Mouse (Mus musculus): ENCODE measurements at regions not wholly inside any gene's neighbourhood (a gene's known extent, or its start where the extent isn't known, plus 50 kb on each side); places are given as distances from the start of the nearest gene placed in this dataset.
"Not testable (repeated sequence)": the region's sequence is repeated elsewhere in the genome, so short reads cannot be mapped to it uniquely, and the experiment has no call there.

DNA sequence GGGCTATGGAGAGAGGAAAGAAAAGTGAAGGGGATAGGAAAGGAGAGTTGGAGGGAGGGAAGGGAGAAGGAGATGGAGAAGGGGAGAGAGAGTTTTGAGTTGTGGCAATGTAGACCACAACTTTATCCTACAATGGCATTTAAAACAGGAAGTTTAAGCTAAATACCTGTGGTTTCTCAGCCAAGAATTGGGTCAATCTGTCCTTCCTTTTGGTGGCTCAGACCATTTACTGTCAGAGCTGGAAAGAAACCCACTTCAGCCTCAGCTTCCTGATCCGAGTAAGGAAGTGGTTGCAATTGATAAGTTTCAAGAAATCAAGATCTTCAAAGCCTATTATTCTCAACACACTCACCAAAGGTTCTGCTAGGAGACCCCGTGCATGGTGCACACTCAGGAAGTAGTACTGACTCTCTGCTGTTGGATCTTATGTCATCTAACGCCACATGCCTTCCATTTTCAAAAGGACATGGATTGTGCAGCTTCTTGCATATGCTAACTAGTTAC is 158.9 kb downstream of the Trib2 start:
- in situ Hi-C loops (cut with MboI, MseI): no loop called here

DNA sequence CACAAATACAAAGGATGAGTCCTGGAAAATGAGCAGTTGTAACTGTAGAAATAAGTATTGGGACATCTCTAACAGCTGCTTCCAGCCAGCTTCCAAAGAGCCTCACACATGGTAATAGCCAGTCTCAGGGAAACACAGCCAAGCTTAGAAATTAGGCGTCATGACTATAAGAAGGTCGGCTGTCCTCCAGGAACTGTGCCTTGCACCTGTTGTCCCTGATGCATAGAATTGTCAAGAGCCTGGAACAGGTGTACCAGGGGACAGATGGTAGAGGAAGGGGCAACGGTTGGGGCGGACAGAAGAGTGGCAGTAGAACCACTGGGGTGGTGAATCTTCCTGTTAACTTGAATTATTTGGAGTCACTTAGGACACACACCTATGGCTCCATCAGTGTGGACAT is 162.1 kb downstream of the Trib2 start:
- in situ Hi-C loops (cut with MboI, MseI): no loop called here

DNA sequence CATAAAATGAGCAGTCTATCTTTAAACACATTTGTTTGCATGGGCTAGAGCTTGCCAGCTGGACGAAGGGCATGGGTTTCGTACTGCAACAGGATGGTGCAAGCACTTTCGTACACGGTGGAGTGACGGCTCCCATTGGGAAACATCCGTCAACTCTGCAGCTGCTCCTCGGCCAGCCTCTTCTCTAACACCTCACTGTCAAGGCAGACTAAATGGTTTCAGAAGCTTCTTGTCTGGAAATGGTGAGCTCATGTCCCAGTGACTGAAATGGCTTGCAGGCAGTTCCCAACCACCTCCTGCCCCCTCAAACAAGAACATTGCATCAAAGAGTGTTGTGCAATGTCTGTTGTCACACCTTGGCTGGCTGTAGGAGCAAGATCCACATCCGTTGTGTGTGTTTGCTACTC is 163.4 kb downstream of the Trib2 start:
- in situ Hi-C loops (cut with MboI, MseI): no loop called here

DNA sequence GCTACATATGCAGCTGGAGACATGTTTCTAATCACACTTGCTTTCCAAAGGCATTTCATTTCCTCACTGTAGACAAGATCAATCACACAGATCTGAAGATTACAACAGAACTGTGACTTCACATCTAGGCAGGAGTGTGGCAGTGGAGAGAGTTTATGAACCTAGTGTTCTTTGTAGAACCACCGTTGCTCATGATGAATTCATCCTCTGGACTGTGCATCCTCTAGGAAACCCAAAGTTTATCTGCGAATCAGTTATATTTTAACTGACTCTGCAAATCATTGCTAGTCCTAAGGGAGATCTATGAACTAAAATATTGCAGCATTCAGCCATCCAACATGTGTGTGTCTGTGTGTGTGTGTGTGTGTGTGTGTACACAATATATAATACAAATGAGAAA is 165.4 kb downstream of the Trib2 start:
- in situ Hi-C loops (cut with MboI, MseI): no loop called here

DNA sequence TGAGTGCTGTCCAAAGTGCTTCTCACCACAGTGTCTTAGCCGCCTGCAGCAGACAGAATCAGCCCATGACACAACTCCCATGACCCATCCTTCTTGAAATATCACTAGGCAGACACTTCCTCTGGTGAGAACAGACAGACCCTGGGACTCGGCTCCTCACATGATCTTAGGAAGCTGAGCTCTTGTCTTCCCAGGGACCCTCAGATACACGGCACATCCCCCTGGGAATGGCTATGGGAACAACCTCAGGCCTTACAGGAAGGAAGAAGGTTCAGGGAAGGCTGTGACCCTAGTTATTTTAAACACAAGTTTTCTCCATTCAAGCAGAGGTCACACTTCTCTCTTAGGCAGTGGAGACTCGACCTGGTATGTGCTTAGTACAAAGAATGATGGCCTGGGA is 166.8 kb downstream of the Trib2 start:
- in situ Hi-C loops (cut with MboI, MseI): no loop called here

DNA sequence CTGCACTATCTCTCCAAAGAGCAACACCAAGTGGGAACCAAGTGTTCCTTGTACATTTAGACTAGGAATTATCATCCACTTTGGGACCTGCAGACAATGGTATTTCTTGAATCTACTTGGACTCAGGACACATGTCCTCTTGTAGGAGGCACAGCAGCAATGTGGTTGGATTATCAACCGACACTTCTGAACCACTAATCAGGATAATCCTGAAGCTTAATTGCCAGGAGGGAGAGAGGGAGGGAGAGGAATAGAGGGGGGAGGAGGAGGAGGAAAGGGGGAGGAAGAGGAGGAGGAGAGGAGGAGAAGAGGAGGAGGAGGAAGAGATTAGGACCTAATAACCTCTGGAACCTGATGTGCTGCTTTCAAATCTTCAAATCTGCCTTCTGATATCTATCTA is 167.5 kb downstream of the Trib2 start:
- in situ Hi-C loops (cut with MboI, MseI): no loop called here

DNA sequence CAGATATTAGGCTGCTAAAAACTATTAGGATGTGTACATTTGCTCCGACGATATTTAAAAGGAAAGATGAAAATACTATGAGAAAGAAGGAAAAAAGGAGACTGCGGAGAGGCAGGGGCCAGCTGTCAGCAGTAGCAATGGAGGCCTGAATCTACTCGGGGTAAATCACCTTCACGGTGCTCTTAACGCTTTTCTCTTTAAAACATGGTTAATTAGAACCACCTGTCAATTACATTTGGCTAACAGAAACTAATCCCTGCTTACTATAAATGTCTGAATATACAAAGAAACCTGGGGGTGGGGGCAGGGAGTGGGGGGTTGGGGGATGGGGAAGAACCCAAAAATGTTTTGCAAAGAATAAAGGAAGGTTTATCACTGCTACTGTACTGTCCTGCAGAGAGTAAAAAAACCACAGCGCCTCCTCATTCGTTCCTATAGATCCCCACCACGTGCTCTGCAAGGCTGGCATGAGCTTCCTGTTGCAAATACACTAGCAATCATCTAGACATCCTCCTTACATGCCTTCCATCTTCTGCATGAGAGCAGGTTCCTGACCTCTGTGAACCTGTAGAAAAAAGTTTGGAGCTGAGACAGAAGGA is 172.5 kb downstream of the Trib2 start:
- in situ Hi-C loops (cut with MboI, MseI): no loop called here

DNA sequence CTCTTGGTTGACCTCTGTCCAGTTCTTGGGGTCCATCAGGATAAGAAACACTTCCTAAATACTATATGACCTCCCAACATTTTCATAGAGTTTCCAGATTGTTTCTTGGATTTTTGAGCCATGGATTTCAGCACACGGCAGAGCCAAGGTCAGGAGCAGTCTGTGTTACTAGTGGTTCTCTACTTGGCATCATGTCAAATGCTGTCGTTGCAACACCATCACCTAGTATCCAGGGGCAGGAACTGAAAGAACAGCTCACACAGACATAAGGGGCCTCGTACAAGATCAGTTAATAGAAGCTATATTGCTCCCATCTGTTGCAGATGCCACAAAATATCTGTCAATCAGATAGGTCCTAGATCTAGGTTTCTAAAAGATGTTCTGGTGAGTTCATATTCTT is 173.1 kb downstream of the Trib2 start:
- in situ Hi-C loops (cut with MboI, MseI): no loop called here

DNA sequence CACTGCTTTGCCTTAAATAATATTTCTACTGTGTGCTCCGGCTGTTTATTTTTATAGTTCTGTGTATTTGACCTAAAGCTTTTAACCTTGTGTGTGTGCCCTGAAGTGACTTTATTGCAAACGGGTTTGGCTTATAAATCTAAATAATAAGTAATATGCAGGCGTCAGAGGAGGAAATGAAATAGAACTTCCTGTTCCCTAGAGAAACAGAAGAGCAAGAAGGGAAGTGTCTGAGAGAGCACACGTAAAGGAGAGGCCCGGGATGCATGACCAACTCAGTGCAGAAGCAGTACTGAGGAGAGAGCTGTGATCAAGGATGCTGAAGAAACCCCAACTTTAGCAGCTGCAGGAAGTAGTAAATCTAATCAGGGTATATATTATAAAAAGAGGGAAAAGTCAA is 176.4 kb downstream of the Trib2 start:
- in situ Hi-C loops (cut with MboI, MseI): no loop called here

DNA sequence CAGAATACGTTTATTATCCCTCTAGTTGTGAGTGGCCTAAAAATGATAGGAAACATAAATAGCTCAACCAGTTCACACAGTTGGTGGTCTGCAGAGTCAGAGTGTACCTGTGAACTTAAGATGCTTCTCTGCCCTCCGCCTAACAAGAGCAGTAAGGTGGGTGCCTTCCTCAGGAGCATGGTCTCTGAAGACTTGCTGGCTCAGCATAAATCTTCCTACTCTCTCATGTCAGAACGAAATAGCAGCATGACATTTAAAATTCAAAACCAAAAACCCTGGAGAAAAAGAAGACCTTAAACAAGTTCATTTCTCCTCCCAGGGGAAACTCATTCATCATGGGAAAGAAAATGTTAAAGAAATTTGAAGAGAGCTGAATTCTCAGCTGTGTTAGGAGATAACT is 186.8 kb downstream of the Trib2 start:
- in situ Hi-C loops (cut with MboI, MseI): loop anchor here in 1 of 2 experiments (10.0 kb wide), 1 partner anchor 1795 kb away; no protein-coding TSS in a partner anchor

DNA sequence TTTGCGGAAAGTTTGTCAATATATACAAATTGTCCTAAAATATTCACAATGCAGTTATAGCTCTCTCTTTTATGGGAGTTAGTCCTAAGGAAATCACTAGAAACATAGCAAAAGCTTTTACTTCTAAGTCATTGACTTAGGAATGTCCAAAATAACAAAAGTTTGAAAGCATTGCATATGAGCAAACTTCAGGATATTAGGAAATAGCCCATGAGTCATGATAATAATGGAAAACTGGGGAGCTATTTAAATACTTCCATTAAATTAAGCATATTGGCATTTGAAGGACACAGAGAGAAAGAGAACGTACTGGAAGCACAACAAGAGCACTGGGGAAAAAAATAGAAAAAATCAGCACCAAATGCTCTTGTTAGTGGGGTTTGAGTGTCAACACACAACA is 197.2 kb downstream of the Trib2 start:
- in situ Hi-C loops (cut with MboI, MseI): no loop called here

DNA sequence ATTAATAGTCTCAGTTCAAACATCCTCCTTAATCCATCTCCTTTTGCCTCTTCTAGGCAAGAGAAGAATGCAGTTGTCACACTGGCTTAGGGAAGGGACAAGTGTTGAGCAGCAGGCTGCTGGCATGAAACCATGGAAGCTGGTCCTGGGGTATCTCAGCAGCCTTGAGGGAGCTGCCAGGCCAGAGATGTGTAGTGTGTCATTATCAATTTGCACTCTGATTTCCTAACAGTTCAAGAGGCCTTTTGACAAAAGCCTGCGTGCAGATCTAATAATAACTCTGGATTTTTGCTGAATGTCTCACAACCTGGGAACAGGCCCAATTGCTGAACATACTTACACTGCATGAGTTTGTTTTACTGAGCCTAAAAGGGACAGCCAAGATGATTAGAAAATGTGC is 199.4 kb downstream of the Trib2 start:
- in situ Hi-C loops (cut with MboI, MseI): no loop called here

DNA sequence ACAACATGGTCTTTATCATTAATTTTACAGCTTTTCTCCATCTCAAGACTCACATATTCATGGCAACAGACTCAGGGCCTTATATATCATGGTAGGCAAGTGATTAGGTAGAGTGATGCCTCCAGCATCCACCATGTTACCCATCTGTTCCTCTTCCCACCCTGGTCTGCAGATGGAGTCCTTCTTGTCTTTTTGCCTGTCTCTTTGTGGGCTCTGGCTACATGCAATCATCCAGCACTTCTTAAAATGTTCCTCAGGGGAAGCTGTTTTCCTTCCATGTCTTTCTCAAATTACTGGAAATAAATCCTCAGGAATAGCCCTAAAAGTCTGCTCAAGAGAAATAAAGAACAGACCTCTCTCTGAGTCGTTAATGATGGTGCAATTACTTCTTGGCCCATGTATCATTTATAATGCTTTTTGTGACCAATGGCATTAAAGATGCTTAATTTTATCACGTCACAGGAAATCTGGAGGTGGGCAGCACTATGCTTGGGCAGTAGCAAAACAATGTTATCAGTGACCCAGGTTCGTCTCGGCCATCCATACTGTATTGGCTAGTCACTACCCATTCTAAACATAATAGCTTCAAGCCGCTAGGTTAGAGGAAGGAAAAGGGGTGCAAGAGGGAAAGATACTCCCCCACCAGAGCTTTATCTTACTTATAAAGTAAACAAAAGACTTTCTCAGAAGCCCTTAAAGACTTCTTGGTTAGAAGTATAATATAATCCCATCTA is 204.7 kb downstream of the Trib2 start:
- in situ Hi-C loops (cut with MboI, MseI): no loop called here

DNA sequence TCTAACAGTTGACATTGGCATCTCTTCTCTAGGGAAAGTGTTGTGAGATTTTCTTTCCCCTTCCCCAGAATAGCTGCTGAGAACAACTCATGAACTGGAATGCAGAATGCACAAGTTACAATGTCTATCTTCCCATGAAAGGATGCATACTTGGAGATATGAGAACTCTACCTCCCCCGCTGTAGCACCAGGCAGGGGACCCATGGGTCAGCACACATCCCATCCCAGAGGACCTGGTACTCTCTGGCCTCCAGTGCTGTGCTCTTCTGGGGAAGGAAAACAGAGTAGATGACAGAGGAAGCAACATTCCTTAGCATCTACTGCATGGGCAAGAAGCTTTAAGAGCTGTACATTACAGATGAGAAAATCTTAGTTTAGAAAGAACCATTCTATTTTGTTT is 209.6 kb downstream of the Trib2 start:
- in situ Hi-C loops (cut with MboI, MseI): no loop called here

DNA sequence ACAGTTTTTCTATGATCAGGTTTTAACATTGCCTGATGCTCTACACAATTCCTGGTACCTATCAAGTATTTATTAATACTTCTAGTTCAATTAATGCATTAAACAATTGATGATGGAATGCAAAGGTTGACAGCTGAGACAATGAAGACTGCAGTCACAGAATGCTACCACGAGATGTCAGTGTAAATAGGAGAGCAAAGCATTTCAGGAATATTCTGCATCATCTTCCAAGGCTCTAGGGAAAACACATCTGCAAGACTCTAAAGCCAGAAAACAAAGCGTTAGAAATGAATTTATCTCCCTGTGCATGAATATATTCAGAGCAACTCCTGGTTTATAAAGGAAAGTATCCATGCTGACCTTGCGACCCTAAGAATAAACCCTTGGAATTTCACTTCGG is 210.6 kb downstream of the Trib2 start:
- in situ Hi-C loops (cut with MboI, MseI): no loop called here

DNA sequence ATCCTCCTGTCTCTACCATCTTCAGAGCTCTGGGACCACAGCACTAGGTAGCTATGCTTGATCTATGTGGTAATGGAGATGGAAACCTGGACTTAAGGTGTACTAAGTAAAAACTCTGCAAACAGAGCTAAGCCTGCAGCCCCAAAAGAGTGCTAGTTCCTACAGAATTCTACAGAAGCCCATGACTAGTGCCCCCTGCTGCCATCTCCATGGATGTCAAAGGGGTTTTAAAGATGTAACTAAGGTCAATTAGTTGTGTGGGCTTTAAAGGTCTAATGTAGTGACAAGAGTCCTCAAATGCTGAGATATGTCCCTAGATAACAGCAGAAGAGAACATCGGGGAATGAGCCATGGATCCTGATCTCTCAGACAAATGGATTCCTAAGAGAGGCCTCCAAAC is 212.1 kb downstream of the Trib2 start:
- in situ Hi-C loops (cut with MboI, MseI): no loop called here

DNA sequence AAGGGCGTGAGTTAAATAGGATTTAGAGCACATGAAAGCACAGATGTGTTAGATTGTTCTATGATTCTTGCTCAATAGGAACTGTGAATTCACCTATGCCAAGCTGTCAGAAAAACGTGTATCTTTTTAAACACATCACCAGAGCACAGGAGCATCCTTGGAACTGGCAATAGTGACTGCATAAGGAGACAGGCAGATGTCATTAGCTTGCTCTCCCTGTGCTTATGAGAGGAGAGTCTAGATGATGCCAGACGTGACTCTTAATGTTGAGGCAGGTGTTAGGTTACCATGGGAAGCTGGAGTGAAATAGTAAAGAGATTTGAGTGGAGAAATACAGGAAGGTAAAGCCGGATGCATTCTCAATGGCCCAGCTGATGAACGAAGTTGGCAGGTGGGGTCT is 212.8 kb downstream of the Trib2 start:
- in situ Hi-C loops (cut with MboI, MseI): no loop called here

DNA sequence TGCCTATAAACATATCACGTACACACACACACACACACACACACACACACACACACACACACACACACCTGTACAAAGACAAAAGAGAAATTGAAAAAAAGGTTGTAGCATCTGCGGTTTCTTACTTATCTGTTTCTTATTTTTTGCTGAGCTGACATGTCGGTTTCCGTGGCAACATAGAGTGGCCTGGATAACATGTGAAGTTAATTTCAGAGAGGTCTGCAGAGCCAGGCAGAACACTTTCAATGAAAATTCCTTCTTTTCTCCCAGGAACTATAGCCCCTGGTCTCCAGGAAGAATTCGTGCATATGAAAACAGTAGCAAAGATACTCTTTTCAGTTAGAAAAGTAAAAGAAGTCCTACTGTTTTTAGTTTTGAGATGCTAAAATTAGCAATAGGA is 213.4 kb downstream of the Trib2 start:
- in situ Hi-C loops (cut with MboI, MseI): no loop called here

DNA sequence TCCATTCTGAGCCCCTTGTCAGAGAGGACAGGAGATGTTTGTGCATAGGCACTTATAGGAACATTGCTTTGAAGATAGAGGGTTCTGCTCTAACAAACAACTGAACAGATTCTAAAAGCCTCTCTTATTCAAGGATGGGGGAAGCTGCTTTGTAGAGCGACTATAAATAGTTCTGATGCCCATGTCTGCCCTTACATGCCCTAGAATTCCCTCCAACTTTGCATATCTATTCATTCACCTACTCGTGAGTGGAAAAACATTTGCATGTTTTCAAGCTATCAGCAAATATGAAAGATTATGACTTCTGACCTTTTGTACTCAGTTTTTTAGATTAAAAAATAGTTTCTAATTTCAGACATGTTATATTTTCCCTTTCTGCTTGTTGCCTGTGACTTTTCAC is 222.0 kb downstream of the Trib2 start:
- in situ Hi-C loops (cut with MboI, MseI): loop anchor here in 1 of 2 experiments (5.0 kb wide), 1 partner anchor 223 kb away; the partner anchor contains the start of gene Trib2

DNA sequence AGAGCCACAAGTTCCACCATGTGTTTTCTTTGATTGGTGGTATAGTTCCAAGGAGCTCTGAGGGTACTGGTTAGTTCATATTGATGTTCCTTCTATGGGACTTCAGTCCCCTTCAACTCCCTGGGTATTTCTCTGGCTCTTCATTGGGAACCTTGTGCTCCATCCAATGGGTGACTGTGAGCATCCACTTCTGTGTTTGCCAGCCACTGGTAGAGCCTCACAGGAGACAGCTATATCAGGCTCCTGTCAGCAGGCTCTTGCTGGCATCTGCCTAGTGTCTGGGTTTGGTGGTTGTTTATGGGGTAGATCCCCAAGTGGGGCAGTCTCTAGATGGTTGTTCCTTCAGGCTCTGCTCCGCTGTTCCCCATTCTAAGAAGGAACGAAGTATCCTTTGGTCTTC is 228.9 kb downstream of the Trib2 start:
- in situ Hi-C loops (cut with MboI, MseI): not testable (repeated sequence)

DNA sequence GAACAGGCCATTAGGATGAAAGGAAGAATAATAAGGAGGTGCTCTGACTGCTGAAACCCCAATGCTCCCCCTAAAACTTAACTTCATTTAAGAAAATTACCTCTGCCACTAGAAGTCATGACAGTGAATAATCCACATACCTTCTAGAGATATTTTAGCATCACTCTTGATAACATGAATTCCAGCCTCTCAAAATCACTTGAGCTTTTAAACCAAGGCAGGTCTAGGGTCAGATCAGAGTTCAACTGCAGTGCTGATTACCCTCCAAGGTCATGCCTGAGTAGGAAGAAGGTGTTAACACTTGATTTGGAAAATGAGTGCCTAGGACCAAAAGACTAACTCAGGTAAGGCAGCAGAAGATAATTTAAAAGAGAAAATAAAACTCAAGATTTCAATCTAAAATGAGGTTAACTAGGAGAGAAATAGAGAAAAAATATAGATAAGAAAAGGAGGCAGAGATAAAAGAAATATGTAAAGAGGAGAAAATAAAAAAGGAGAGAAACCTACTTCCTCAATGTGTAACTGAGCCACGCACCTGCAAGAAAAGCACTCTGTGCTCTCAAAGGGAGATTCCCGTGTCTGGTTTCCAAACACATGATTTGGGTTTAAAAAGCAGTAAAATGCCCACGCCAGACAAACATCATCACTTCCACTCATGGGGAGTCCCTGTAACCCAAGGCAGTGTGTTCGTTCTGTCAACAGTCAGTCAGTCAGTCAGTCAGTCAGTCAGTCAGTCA is 229.8 kb downstream of the Trib2 start:
- in situ Hi-C loops (cut with MboI, MseI): no loop called here

DNA sequence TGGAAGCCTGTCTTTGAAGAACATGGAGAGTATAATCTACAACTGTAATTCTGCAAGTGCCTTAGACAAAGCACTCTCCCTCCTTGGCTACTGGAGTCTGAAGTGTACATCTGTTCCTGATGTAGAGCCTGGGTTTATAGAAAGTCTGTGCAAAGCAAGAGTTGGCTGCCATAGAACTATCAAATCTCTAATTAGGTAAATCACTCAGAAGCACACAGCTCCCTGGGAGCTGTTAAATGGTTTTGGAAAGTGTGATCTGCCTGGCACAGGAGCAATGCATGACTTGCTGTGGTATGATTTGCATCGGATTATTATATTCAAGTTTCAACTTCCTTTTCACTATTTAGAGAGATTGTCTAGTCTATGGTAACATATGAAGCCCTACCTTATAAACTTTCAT is 230.9 kb downstream of the Trib2 start:
- in situ Hi-C loops (cut with MboI, MseI): no loop called here

DNA sequence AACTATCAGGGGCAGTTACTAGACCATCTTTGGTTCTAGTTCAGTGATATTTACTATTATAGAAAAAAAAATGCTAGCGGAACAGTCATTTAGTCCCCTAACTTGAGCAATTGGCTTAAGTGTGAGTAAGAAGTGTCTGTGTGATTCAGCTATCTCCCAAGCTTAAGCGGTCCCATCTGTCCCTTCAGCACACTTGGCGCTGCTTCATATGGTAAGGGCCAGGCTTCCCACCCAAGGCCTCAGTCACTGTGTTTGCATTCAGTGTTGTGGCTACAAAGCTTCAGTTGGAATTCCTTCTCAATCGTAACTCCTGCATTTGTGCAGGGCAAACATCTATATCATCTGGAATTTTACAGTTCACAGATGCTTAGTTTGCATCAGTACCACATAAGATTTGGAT is 232.0 kb downstream of the Trib2 start:
- in situ Hi-C loops (cut with MboI, MseI): no loop called here
